Mouse (Mus musculus): ENCODE measurements around the gene Ralgapa2. TPM values are rescaled to one million over a fixed set of nuclear protein-coding genes. Genes with fewer than 3 reads are reported as not detected.

The Ralgapa2 gene
- polyA plus RNA-seq, 1 experiment from 2014 or later, result 11.5 TPM

GRCm38 (mm10) chr2:146302094-146302699, 209.9 kb downstream of the Ralgapa2 start:
- Histone ChIP-seq H3K27ac (no peak overlapping the region), H3K36me3 (no peaks in the 10 kb centered on the region), H3K4me1 (peaks cover 2% of the 10 kb centered on the region; the same call in 1 of the 2 replicates), H3K27me3 (ENCODE audit: insufficient read depth, poor library complexity, severe bottlenecking) (no peaks in the 10 kb centered on the region), H3K4me3 (no peak overlapping the region), H3K9me3 (no peaks in the 10 kb centered on the region)
- 48% methylated on average over 9 of the region's 9 CpGs for WGBS
- DNase-seq (ENCODE audit: low spot score), result no peak

DNA sequence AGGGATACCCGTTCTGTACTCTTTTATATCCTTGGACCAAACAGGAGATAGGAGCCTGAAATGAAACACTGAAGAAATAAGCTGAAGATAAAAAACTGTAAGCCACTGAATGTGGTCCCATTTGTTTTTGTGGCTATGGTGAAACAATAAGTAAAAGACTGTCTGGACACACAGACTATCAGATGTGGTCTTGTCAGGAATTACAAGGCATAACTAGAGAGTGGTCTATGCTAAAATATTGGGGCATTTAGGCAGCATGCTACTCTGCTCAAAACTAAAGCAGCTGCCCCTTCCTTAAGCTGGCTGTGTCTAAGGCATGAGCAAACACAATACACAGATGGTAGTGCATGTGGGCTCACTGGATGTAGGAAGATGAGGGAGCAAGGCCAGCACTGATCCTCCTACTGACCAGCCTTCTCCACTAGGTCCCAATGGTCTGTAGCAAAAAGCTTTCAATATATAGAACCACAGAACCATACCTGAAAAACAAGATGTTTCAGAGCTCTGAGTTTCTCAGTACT, 211.6 kb downstream of the Ralgapa2 start:
- no peak for DNase-seq (ENCODE audit: low spot score)
- Histone ChIP-seq H3K27me3 (ENCODE audit: insufficient read depth, poor library complexity, severe bottlenecking) (no peaks in the 10 kb centered on the region), H3K27ac (no peak overlapping the region), H3K9me3 (no peaks in the 10 kb centered on the region), H3K36me3 (no peaks in the 10 kb centered on the region), H3K4me3 (no peak overlapping the region), H3K4me1 (no peaks in the 10 kb centered on the region)
- 74% methylated on average over 1 of the region's 1 CpGs for WGBS

DNA sequence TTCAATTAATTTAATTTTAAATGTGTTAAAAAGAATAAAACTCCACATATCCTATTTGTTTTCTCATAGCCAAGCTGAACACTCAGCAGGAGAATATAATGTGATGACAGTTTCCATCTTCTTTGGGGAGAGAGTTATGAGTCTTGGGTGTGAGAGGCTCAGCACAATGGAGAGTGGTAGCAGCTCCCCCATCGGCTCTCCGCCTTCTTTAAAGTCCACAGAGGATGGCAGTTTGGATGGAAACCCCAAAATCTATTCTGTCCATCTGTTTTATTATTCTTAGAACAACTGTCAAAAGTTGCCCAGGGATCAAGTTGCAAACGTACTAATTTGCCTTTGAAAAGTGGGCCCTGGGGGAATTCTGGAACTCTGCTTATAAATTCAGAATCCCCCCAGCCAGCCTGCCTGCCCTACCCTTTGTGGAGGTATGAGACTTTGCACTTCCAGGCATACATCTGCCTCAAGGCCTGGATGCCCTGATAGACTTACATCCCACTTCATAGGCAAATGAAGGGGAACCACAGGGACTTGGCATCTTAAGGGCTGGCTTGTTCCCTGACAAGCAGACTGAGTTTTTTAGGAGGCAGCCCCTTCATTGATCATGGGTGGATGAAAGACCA, 212.2 kb downstream of the Ralgapa2 start:
- H3K4me1 ChIP-seq, result no peaks in the 10 kb centered on the region
- H3K27ac ChIP-seq, result no peak overlapping the region
- no peaks in the 10 kb centered on the region for H3K36me3 ChIP-seq
- no peak for DNase-seq (ENCODE audit: low spot score)
- no peak overlapping the region for H3K4me3 ChIP-seq
- WGBS, result 74% methylated on average over 3 of the region's 3 CpGs
- no peaks in the 10 kb centered on the region for H3K27me3 ChIP-seq (ENCODE audit: insufficient read depth, poor library complexity, severe bottlenecking)
- no peaks in the 10 kb centered on the region for H3K9me3 ChIP-seq

DNA sequence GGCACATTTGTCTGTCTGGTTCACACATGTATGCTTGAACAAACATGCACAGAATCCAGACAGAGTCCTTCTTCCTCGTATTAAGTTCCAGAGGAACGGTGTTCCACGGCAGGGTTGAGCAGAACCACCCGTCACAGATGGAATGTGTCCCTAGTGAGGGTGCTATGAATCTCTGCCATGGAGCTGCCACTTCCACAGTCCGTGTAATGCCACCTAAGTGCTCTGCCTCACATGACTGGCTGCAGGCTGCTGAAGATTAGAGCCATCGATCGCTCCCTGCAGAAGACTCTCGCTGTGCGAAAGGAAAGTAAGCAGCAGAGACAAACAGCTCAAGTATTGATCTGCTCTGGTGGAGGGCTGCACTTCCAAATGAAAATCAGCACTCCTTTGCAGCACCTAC, 218.6 kb downstream of the Ralgapa2 start:
- no peak for DNase-seq (ENCODE audit: low spot score)
- no peaks in the 10 kb centered on the region for H3K9me3 ChIP-seq
- WGBS, result 76% methylated on average over 9 of the region's 9 CpGs
- no peak overlapping the region for H3K27ac ChIP-seq
- no peaks in the 10 kb centered on the region for H3K36me3 ChIP-seq
- H3K4me3 ChIP-seq, result no peak overlapping the region
- no peaks in the 10 kb centered on the region for H3K27me3 ChIP-seq (ENCODE audit: insufficient read depth, poor library complexity, severe bottlenecking)
- 0 out of 2 replicates have a peak, but pooled peaks cover 3% of the 10 kb centered on the region for H3K4me1 ChIP-seq

GRCm38 (mm10) chr2:146290871-146291637, 221.1 kb downstream of the Ralgapa2 start:
- no peak for DNase-seq (ENCODE audit: low spot score)
- no peak overlapping the region for H3K27ac ChIP-seq
- H3K9me3 ChIP-seq, result no peaks in the 10 kb centered on the region
- H3K4me3 ChIP-seq, result no peak overlapping the region
- WGBS, result 57% methylated on average over 14 of the region's 14 CpGs
- H3K36me3 ChIP-seq, result no peaks in the 10 kb centered on the region
- no peaks in the 10 kb centered on the region for H3K27me3 ChIP-seq (ENCODE audit: insufficient read depth, poor library complexity, severe bottlenecking)
- 0 out of 2 replicates have a peak, but pooled peaks cover 3% of the 10 kb centered on the region for H3K4me1 ChIP-seq

GRCm38 (mm10) chr2:146290366-146290765, 221.8 kb downstream of the Ralgapa2 start:
- WGBS, result 90% methylated on average over 6 of the region's 6 CpGs
- H3K4me1 ChIP-seq, result 0 out of 2 replicates have a peak, but pooled peaks cover 3% of the 10 kb centered on the region
- H3K4me3 ChIP-seq, result no peak overlapping the region
- no peaks in the 10 kb centered on the region for H3K27me3 ChIP-seq (ENCODE audit: insufficient read depth, poor library complexity, severe bottlenecking)
- H3K36me3 ChIP-seq, result no peaks in the 10 kb centered on the region
- no peak for DNase-seq (ENCODE audit: low spot score)
- no peak overlapping the region for H3K27ac ChIP-seq
- H3K9me3 ChIP-seq, result no peaks in the 10 kb centered on the region

GRCm38 (mm10) chr2:146289394-146289793, 222.8 kb downstream of the Ralgapa2 start:
- 0 out of 2 replicates have a peak, but pooled peaks cover 3% of the 10 kb centered on the region for H3K4me1 ChIP-seq
- 81% methylated on average over 4 of the region's 4 CpGs for WGBS
- H3K27ac ChIP-seq, result no peak overlapping the region
- DNase-seq (ENCODE audit: low spot score), result no peak
- H3K4me3 ChIP-seq, result no peak overlapping the region
- H3K9me3 ChIP-seq, result no peaks in the 10 kb centered on the region
- H3K27me3 ChIP-seq (ENCODE audit: insufficient read depth, poor library complexity, severe bottlenecking), result no peaks in the 10 kb centered on the region
- H3K36me3 ChIP-seq, result no peaks in the 10 kb centered on the region

- no peak for DNase-seq (ENCODE audit: low spot score)
- Histone ChIP-seq H3K4me3 (no peak overlapping the region), H3K9me3 (no peaks in the 10 kb centered on the region), H3K27me3 (ENCODE audit: insufficient read depth, poor library complexity, severe bottlenecking) (no peaks in the 10 kb centered on the region), H3K36me3 (no peaks in the 10 kb centered on the region), H3K4me1 (no peaks in the 10 kb centered on the region), H3K27ac (no peak overlapping the region)
- 88% methylated on average over 1 of the region's 1 CpGs for WGBS
These were observed 223.8 kb downstream of the Ralgapa2 start for GRCm38 (mm10) chr2:146288326-146288725.

- DNase-seq (ENCODE audit: low spot score), result no peak
- Histone ChIP-seq H3K36me3 (no peaks in the 10 kb centered on the region), H3K4me1 (no peaks in the 10 kb centered on the region), H3K4me3 (no peak overlapping the region), H3K9me3 (no peaks in the 10 kb centered on the region), H3K27ac (no peak overlapping the region), H3K27me3 (ENCODE audit: insufficient read depth, poor library complexity, severe bottlenecking) (no peaks in the 10 kb centered on the region)
- 89% methylated on average over 6 of the region's 6 CpGs for WGBS
These were observed 224.6 kb downstream of the Ralgapa2 start for GRCm38 (mm10) chr2:146287531-146287930.

DNA sequence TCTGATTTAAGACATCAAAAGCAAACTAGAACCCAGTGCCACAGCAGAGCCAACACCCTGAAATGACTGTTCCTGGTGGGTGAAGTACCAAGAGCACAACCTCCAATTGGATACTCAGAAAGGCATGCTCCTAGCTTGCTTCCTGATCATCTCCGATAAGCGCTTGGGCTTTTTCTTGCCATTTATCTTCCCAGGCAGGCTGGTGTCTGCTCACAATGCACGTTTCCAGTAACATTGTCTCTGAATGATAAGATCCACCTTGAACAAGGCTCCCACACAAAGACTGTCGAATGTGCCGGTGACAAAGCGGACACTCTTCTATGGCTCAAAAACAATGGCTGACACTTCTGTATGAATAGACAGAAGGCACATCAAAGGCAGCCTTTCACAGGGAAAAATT, 230.8 kb downstream of the Ralgapa2 start:
- DNase-seq (ENCODE audit: low spot score), result no peak
- Histone ChIP-seq H3K4me3 (no peak overlapping the region), H3K27ac (no peak overlapping the region), H3K36me3 (no peaks in the 10 kb centered on the region), H3K9me3 (no peaks in the 10 kb centered on the region), H3K4me1 (peaks cover 5% of the 10 kb centered on the region), H3K27me3 (ENCODE audit: insufficient read depth, poor library complexity, severe bottlenecking) (no peaks in the 10 kb centered on the region)
- WGBS, result 57% methylated on average over 6 of the region's 6 CpGs

- Histone ChIP-seq H3K4me3 (no peak overlapping the region), H3K9me3 (no peaks in the 10 kb centered on the region), H3K27ac (no peak overlapping the region), H3K36me3 (no peaks in the 10 kb centered on the region), H3K27me3 (ENCODE audit: insufficient read depth, poor library complexity, severe bottlenecking) (no peaks in the 10 kb centered on the region), H3K4me1 (peaks cover 5% of the 10 kb centered on the region)
- no peak for DNase-seq (ENCODE audit: low spot score)
- 64% methylated on average over 1 of the region's 1 CpGs for WGBS
These were observed 231.2 kb downstream of the Ralgapa2 start for GRCm38 (mm10) chr2:146280921-146281274.

- Histone ChIP-seq H3K27ac (no peak overlapping the region), H3K36me3 (no peaks in the 10 kb centered on the region)
- WGBS, result 43% methylated on average over 6 of the region's 6 CpGs
These were observed 231.8 kb downstream of the Ralgapa2 start for GRCm38 (mm10) chr2:146280221-146280920.

More at GRCm38 (mm10) chr2:146280221-146280920, 231.8 kb downstream of the Ralgapa2 start:
- H3K4me3 ChIP-seq, result no peak overlapping the region
- no peak for DNase-seq (ENCODE audit: low spot score)
- H3K27me3 ChIP-seq (ENCODE audit: insufficient read depth, poor library complexity, severe bottlenecking), result no peaks in the 10 kb centered on the region
- H3K9me3 ChIP-seq, result no peaks in the 10 kb centered on the region
- H3K4me1 ChIP-seq, result peaks cover 5% of the 10 kb centered on the region

Data from heart, embryonic 10.5 days (tissue).